Mouse (Mus musculus): ENCODE measurements around the gene Gm9045. TPM values are rescaled to one million over a fixed set of nuclear protein-coding genes. Genes with fewer than 3 reads are reported as not detected.

The Gm9045 gene
- not detected for polyA plus RNA-seq (2015; fragmentation: Illumina TruSeq; extraction: RNeasy Lipid Tissue Mini Kit (QIAGEN cat#74804); ENCODE audit: low read depth, low replicate concordance)

GRCm38 (mm10) chr10:118337731-118338130, at the start of gene Gm9045:
TSS of gene Gm9045 (minus strand) at chr10:118337831.

GRCm38 (mm10) chr10:118354005-118354404, 16.4 kb upstream of the Gm9045 start, which contains the start of gene Gm9049:
TSS of gene Gm9049 (minus strand) at chr10:118354105.

DNA sequence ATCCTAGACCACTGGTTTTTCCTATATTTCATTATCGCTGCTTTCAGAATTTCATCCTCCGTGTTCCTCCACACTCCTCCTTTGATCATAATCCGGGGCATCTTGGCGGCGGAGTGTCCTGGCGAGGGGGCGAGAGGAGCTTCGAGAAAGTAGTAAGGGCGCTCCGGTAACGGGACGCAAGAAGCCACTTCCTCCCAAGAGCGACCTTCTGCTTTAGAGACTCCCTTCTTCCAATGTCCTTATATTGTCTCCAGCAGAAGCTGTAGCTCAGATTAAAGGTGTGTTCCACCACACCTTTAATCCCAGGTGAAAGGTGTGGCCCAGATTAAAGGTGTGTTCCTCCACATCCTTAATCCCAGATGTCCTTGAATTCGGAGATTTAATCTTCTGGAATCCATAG, 10.9 kb upstream of the Gm9045 start, which contains the start of gene Gm9048:
Gene Gm9048 (minus strand): TSS at position 101 of the 400 bp plus-strand sequence.

GRCm38 (mm10) chr10:118343155-118343554, 5.5 kb upstream of the Gm9045 start, which contains the start of gene Gm9046:
TSS of gene Gm9046 (minus strand) at chr10:118343255.

DNA sequence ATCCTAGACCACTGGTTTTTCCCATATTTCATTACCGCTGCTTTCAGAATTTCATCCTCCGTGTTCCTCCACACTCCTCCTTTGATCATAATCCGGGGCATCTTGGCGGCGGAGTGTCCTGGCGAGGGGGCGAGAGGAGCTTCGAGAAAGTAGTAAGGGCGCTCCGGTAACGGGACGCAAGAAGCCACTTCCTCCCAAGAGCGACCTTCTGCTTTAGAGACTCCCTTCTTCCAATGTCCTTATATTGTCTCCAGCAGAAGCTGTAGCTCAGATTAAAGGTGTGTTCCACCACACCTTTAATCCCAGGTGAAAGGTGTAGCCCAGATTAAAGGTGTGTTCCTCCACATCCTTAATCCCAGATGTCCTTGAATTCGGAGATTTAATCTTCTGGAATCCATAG, 5.3 kb downstream of the Gm9045 start, which contains the start of gene Gm9044:
Gene Gm9044 (minus strand): TSS at position 101 of the 400 bp plus-strand sequence.

DNA sequence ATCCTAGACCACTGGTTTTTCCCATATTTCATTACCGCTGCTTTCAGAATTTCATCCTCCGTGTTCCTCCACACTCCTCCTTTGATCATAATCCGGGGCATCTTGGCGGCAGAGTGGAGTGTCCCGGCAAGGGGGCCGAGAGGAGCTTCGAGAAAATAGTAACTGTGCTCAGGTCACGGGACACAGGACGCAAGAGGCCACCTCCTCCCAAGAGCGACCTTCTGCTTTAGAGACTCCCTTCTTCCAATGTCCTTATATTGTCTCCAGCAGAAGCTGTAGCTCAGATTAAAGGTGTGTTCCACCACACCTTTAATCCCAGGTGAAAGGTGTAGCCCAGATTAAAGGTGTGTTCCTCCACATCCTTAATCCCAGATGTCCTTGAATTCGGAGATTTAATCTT, 10.8 kb downstream of the Gm9045 start, which contains the start of gene Gm9040:
Gene Gm9040 (minus strand): TSS at position 101 of the 400 bp plus-strand sequence.

DNA sequence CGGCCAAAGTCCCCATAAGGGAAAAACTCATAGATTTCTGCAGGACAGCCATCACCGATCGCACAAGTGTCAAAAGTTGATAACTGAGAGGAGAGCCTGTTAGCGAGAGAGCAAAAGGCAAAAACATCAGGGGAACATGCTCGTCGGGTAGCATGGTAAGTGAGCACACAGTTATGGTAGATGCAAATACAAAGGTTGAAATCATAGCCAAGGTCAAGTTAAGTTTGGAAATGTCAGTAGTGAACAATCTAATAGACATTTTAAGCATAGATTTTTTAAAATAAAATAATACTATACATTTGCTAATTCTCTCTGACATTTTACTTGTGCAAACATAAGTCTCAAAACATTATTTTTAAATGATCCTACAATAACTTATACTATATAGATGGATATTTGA, 42.7 kb downstream of the Gm9045 start, which contains the start of gene Iltifb:
Gene Iltifb (minus strand): TSS at position 101 of the 400 bp plus-strand sequence.

Other genes with a start within 250 kb of the Gm9045 start
- 9.3 TPM for gene Mdm1, start 196.0 kb downstream of the Gm9045 start, polyA plus RNA-seq (2015; fragmentation: Illumina TruSeq; extraction: RNeasy Lipid Tissue Mini Kit (QIAGEN cat#74804); ENCODE audit: low read depth, low replicate concordance)
- gene Il22, start 132.9 kb downstream of the Gm9045 start, polyA plus RNA-seq (2015; fragmentation: Illumina TruSeq; extraction: RNeasy Lipid Tissue Mini Kit (QIAGEN cat#74804); ENCODE audit: low read depth, low replicate concordance), result not detected
- not detected for gene Gm32717, start 97.1 kb downstream of the Gm9045 start, polyA plus RNA-seq (2015; fragmentation: Illumina TruSeq; extraction: RNeasy Lipid Tissue Mini Kit (QIAGEN cat#74804); ENCODE audit: low read depth, low replicate concordance)
- gene Gm32802, start 79.1 kb downstream of the Gm9045 start, polyA plus RNA-seq (2015; fragmentation: Illumina TruSeq; extraction: RNeasy Lipid Tissue Mini Kit (QIAGEN cat#74804); ENCODE audit: low read depth, low replicate concordance), result not detected
- not detected for gene Iltifb, start 42.8 kb downstream of the Gm9045 start, polyA plus RNA-seq (2015; fragmentation: Illumina TruSeq; extraction: RNeasy Lipid Tissue Mini Kit (QIAGEN cat#74804); ENCODE audit: low read depth, low replicate concordance)
- not detected for gene Gm9040, start 10.9 kb downstream of the Gm9045 start, polyA plus RNA-seq (2015; fragmentation: Illumina TruSeq; extraction: RNeasy Lipid Tissue Mini Kit (QIAGEN cat#74804); ENCODE audit: low read depth, low replicate concordance)
- not detected for gene Gm9044, start 5.4 kb downstream of the Gm9045 start, polyA plus RNA-seq (2015; fragmentation: Illumina TruSeq; extraction: RNeasy Lipid Tissue Mini Kit (QIAGEN cat#74804); ENCODE audit: low read depth, low replicate concordance)
- gene Gm9046, start 5.4 kb upstream of the Gm9045 start, polyA plus RNA-seq (2015; fragmentation: Illumina TruSeq; extraction: RNeasy Lipid Tissue Mini Kit (QIAGEN cat#74804); ENCODE audit: low read depth, low replicate concordance), result not detected
- gene Gm9048, start 10.8 kb upstream of the Gm9045 start, polyA plus RNA-seq (2015; fragmentation: Illumina TruSeq; extraction: RNeasy Lipid Tissue Mini Kit (QIAGEN cat#74804); ENCODE audit: low read depth, low replicate concordance), result not detected
- gene Gm9049, start 16.3 kb upstream of the Gm9045 start, polyA plus RNA-seq (2015; fragmentation: Illumina TruSeq; extraction: RNeasy Lipid Tissue Mini Kit (QIAGEN cat#74804); ENCODE audit: low read depth, low replicate concordance), result not detected
- not detected for gene Ifng, start 103.2 kb upstream of the Gm9045 start, polyA plus RNA-seq (2015; fragmentation: Illumina TruSeq; extraction: RNeasy Lipid Tissue Mini Kit (QIAGEN cat#74804); ENCODE audit: low read depth, low replicate concordance)

Measured in brain, adult 10 weeks (tissue).